Mouse (Mus musculus): ENCODE data around the gene Rsu1.

Gene Rsu1

GRCm38 (mm10) chr2:13048649-13049048 is 222.6 kb downstream of the Rsu1 start:
- no peak for DNase-seq (ENCODE audit: low read depth)

- no peak for DNase-seq (ENCODE audit: low read depth)
These were observed 226.7 kb downstream of the Rsu1 start for GRCm38 (mm10) chr2:13044555-13044954.

GRCm38 (mm10) chr2:13039785-13040184 is 231.4 kb downstream of the Rsu1 start:
- DNase-seq (ENCODE audit: low read depth) = no peak

GRCm38 (mm10) chr2:13038772-13039171 is 232.4 kb downstream of the Rsu1 start:
- DNase-seq (ENCODE audit: low read depth) = no peak
